Mouse (Mus musculus) fat pad, adult 2 months (tissue): ENCODE data around the gene 2900026A02Rik.
A peak's percentile ranks its signal among the peaks of the same experiment; 100 is the strongest.

Source experiments
- DNase-seq: peaks from one replicate; pipeline ENCODE4 v3.0.0-alpha.2; 2011; ENCODE audit warnings: low read depth, low spot score; ENCODE audit errors: extremely low read depth

2900026A02Rik gene

GRCm38 (mm10) chr5:113151554-113152103 lies 69.4 kb downstream of the 2900026A02Rik start:
- DNase-seq = no peak

GRCm38 (mm10) chr5:113150871-113151553 lies 70.0 kb downstream of the 2900026A02Rik start:
- no peak for DNase-seq

DNA sequence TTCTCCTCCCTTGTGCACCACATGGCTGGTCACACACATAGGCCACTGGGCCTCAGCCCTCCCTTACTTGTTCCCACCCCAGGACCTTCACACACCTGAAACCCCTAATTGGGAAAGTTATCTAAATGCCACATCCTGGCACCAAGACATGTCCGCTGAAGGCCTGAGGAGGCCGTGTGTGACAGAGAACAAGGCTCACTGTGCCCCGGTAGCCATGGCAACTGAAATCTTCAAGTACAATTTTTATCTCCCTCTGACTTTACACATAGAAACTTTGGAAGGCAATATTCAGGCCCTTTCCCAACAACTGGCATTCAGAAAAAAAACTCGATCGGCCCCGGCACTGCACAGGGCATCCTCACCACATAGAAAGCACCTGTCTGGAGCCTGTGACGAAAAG lies 72.0 kb downstream of the 2900026A02Rik start:
- no peak for DNase-seq

- no peak for DNase-seq
Observed at GRCm38 (mm10) chr5:113147994-113148471, 73.0 kb downstream of the 2900026A02Rik start.

GRCm38 (mm10) chr5:113146656-113147055 lies 74.4 kb downstream of the 2900026A02Rik start:
- DNase-seq = no peak

DNA sequence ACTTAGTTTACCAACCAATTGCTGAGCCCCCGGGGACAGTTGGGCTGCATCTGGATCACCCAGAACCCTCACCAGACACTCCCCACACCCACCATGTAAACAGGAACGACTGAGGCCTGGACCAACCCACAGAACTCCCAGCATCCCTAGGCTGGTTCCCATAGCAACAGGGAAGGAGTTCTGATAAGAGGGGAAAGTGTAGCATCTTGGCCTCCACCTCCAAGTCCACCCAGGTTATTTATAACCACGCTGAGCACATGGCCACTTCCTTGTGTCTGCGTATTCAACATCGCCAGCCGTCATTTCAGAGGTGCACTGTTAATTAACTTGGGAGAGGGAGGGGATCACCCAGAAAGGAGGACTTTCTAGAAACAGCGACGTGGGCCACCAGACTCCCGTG lies 75.9 kb downstream of the 2900026A02Rik start:
- no peak for DNase-seq

DNA sequence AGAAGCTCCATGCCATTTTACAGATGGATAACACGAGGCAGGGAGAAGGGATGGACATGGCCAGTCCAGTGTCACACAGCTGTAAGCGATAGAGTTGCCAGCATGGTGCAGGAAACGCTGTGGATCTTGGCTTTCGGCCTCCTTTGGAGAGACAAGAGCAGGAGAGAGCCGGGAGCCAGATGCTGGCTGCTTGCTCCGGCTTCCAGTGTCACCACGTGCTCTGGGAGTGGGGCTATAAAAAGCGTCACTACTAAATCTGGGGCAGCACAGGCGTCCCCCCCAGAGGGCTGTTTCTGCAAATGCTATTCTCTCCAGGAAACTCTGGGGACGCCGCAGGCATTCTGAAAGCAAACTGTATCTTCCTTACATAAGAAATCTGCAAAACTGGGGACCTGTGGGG lies 78.5 kb downstream of the 2900026A02Rik start:
- DNase-seq = no peak

- no peak for DNase-seq
Observed at GRCm38 (mm10) chr5:113142018-113142417, 79.0 kb downstream of the 2900026A02Rik start.

GRCm38 (mm10) chr5:113140872-113141271 lies 80.2 kb downstream of the 2900026A02Rik start:
- no peak for DNase-seq

- no peak for DNase-seq
Observed at GRCm38 (mm10) chr5:113140051-113140450, 81.0 kb downstream of the 2900026A02Rik start.

GRCm38 (mm10) chr5:113139064-113139726 lies 81.8 kb downstream of the 2900026A02Rik start:
- no peak for DNase-seq

- no peak for DNase-seq
Observed at GRCm38 (mm10) chr5:113138319-113139063, 82.5 kb downstream of the 2900026A02Rik start.

GRCm38 (mm10) chr5:113137691-113138318 lies 83.2 kb downstream of the 2900026A02Rik start:
- no peak for DNase-seq

DNA sequence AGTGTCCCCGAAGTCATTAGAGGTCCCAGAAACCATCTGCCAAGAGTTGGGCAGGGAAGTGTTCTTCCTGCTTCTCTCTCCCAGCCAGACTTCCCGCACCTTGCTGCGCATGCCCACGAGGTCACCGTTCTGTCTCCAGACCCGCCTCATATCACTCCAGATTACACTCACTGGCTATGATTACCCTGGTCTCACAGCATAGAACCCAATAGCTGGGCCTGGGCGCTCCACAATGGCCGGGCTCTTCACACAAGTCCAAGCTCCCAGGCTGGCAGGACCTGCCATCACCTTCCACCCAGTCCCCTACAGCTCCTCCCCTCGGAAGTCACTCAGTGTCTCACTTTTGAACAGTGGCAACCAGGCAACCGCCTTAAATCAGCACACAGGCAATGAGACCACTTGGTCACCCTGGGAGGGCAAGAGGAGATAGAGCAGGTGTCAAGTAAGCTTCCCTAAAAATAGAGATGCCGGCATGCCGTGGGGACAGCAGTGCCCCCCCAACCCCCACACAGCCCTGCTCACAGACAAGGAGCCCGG lies 84.0 kb downstream of the 2900026A02Rik start:
- no peak for DNase-seq

GRCm38 (mm10) chr5:113135513-113135912 lies 85.5 kb downstream of the 2900026A02Rik start:
- no peak for DNase-seq

- no peak for DNase-seq
Observed at GRCm38 (mm10) chr5:113133722-113134710, 87.0 kb downstream of the 2900026A02Rik start.

GRCm38 (mm10) chr5:113133080-113133491 lies 88.0 kb downstream of the 2900026A02Rik start:
- DNase-seq = no peak

DNA sequence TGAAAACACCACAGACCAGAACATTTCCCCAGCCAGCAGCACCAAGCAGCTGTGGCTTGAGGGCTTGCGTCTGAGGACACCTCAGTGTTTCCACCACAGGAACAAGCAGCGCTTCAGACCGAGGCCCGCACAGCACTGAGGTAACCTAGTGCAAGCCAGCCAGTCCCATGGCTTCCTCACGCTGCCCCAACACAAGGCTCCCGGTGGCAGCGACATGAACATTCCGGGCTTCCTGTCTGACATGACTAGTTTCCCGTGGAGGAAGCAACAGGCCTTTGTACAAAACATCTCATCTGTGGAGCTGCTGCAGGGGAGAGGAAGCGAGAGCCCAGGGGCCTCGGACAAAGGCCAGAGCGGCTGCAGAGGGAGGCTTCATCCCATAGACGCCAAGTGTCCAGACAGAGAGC lies 88.4 kb downstream of the 2900026A02Rik start:
- no peak for DNase-seq

- DNase-seq = peak; percentile 67
Observed at GRCm38 (mm10) chr5:113128426-113128825, 92.6 kb downstream of the 2900026A02Rik start.
